Mouse (Mus musculus): ENCODE measurements around the gene Ctbp2. TPM values are rescaled to one million over a fixed set of nuclear protein-coding genes. Genes with fewer than 3 reads are reported as not detected.

Gene Ctbp2
- total RNA-seq, 1 experiment from 2014 or later, result 40.1 TPM

DNA sequence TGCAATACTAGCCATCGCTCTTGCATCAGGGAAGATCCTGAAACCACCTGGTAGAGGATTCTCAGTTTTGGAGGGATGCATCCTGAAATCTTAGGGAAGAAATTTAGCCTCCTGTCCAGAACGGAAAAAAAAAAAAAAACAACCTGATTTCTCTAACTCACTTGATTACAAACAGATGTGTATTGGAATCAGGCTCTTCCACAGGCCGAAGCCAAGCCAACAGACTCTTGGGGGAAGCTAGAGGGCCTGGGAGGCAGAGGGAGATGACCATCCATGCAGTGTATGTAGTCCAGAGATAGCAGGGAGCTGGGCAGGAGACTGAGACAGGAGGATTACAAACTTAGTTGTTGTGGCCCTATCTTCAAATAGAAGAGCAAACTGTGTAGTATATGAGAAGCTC is 30.0 kb downstream of the Ctbp2 start:
- ATAC-seq (replicated peaks; ENCODE audit: insufficient number of reproducible peaks, low FRiP score, low TSS enrichment, poor library complexity, severe bottlenecking), result no peak

DNA sequence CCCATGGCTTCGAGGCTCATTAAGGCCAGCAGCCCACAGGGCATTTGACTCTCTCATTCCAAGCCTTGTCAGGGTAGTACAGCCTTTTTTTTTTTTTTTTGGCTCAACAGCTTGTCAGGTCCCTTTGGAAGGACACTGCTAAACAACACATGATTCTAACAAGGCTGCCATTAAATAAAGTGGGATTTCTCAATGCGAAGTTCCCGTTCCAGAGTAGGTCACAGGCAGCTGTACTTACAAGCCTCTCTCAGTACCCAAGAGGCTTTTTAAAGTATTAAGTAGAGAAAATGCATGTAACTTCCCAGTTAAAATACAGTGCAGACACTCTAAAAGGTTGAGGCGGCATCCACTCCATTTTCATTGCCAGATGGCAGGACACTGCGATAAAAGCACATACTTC is 30.4 kb downstream of the Ctbp2 start:
- ATAC-seq (replicated peaks; ENCODE audit: insufficient number of reproducible peaks, low FRiP score, low TSS enrichment, poor library complexity, severe bottlenecking), result no peak

DNA sequence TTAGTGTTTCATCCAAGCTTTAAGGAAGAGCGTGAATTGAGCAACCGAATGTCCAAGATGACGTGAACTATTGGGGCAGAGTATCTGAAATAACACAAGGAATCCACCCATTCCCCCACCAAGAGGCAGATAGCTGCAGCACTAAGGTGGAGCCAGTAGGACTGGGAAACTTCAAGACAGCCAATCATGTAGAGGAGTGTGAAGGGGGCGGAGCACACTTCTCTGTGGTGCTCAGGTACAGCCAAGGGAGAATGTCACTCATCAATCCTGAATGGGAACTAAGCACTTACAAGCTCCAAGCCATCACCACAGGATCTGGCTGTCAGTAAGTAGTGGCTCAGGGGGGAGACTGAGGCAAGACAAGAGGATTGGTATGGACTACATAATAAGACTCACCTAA is 33.5 kb downstream of the Ctbp2 start:
- no peak for ATAC-seq (replicated peaks; ENCODE audit: insufficient number of reproducible peaks, low FRiP score, low TSS enrichment, poor library complexity, severe bottlenecking)

DNA sequence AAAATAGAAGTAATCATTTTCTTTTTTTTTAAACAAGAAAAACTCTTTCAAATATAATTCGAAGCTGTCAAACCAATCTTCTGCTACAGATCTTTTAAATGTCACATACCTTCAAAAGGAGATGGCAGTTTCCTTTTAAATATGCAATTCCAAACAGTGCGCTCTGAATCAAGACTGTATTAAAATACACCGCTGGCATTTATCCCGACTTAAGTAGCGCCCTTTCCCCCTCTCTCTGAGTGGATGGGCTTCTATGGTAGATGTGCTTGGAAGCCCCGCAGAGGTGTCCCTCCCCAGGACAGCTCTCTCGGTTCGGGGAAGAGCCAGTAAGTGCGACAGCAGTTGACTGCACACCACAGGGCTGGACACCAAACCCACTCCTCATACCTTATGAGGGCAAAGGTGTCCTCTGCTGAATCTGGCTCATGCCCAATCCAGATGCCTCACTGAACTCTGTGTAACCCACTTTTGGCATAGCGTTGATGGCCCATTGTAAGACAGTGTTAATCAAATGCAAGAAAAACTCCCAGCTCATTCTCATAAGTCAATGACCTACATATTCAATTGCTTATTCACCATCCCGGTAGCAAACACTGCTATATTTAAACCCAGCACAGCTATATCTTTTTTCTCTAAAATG is 34.4 kb downstream of the Ctbp2 start:
- ATAC-seq (replicated peaks; ENCODE audit: insufficient number of reproducible peaks, low FRiP score, low TSS enrichment, poor library complexity, severe bottlenecking), result no peak

DNA sequence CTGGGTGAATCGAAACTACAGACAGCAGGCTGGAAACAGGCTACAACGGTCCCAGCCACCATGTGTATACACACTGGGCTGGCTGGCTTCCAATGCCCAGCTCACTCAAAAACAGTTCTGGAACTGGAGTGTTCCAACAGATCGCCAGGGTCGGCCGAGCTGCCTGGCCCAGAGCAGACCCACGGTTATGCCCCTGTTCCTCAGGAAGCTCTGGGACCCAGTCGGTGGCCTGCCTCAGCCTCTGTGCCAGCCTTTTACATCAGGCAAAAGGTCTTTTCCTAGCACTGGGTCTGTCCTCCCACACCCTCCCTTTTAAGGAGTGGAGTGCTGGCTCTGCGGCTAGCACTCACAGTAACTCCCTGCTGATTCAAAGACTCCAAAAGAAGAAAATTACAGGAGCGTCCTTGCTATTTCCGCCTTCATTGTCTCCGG is 35.3 kb downstream of the Ctbp2 start:
- no peak for ATAC-seq (replicated peaks; ENCODE audit: insufficient number of reproducible peaks, low FRiP score, low TSS enrichment, poor library complexity, severe bottlenecking)

DNA sequence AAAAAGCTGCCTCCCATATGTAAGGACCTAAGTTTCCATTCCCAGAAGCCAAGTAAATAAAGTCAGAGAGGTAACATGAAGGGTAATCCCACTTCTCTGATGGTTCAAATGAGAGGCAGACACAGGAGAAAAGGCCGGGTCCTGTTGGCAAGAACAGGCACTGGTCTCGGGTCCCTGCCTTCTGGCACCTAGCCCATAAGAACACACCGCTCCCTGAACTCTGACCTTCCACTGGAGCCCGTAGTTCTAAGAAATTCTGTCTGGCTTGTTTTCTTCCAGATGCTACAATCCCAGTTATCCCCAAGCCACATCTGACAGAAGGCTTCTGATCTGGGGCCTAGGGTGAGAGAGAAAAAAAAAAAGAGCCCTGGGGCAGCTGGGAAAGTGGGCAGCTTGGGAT is 35.7 kb downstream of the Ctbp2 start:
- no peak for ATAC-seq (replicated peaks; ENCODE audit: insufficient number of reproducible peaks, low FRiP score, low TSS enrichment, poor library complexity, severe bottlenecking)

DNA sequence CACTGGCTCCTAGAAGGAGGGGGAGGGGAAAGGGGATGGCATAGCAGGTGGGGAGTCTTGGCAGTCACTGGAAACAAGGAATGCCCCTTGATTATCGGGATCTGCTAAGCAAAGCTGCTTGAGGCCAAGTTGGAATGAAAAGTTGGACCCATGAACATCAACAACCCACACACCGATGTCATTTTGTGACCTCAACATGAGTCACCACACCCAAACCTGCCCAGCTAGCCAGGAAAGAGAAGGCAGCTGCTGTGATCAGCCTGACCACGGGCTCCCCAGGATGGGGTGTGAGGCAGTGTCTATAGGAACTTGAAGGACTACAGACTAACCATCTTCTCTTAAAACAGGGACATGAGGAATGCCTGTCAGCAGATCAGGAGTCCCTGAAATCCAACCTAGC is 38.7 kb downstream of the Ctbp2 start:
- ATAC-seq (replicated peaks; ENCODE audit: insufficient number of reproducible peaks, low FRiP score, low TSS enrichment, poor library complexity, severe bottlenecking), result no peak

DNA sequence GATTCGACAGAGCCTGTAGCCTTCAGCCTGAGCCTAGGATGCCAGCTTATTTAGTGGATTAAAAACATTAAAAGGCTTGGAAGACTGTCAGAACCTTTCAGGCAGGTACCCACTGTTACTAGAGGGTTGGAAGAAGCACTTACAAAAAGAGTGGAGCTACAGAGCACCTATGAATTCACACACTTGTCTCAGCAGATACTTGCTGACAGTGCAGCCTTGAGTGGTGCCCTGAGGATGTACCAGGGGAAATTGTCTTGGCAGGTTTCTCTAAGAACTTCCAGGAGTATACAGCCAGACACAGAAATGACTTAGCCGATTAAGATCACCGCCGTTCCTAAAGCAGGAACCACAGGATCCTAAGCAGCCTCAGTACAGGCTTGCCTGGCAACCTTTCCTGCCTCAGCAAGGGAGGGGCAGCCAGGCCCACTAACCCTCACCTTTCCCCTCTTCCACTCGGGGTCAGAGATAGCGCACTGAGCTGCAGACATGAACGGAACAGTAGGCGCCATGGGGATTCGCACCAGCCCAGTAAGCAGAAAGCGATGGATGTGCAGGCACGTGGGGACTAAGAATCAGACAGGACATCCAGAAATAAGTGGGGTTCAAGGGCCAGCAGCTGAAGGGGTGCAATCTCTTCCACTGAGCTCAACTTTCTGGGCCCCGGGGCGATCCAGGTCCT is 40.1 kb downstream of the Ctbp2 start:
- ATAC-seq (replicated peaks; ENCODE audit: insufficient number of reproducible peaks, low FRiP score, low TSS enrichment, poor library complexity, severe bottlenecking), result no peak

DNA sequence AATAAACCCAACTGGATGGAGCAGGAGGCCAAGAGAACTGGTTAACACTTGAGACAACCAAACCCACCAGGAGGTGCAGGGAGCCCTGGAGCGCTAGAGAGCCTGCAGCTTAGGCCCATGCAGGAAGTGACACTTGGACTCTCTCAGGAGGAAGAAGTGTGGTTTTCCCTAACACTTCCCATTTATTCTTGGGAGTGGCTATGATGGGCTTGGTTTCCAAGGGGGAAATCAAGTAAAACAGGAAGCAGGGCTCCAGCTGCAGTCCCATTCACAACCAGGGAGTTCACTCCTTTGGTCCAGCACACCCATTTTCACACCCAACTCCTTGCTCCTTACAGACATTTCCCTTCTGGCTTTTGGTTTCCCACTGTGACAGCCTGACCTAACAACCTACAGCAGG is 45.2 kb downstream of the Ctbp2 start:
- ATAC-seq (replicated peaks; ENCODE audit: insufficient number of reproducible peaks, low FRiP score, low TSS enrichment, poor library complexity, severe bottlenecking), result no peak

DNA sequence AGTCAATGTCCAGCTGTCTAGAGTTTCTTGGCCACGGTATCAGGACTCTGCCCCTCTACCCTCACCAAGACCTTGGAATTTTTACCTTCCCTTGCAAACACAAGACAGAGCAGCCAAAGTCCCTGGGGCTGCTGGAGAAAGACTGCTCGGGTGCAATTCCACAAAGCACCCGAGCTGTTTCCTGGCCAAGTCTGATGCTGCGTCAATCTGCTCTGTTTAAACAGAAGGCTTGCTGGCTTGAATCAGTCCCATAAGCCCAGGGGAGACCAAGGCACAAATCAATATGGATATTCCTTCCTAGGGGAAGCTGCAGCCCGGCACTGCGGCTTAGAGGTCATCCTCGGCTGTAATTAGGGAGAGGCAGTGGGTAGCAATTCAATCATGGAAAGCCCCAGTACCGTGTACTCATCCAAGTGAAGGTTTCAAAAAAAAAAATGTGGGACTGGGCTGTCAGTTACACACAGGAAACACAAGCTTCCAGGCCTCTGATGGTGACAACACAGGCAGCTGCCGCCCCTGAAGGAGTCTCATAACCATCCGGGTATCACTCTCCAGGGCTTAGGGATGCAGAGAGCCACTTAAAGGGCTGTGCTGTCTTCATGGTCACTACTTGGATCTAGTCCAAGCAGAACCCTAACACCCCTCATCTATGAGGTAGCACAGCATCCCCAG is 49.6 kb downstream of the Ctbp2 start:
- ATAC-seq (replicated peaks; ENCODE audit: insufficient number of reproducible peaks, low FRiP score, low TSS enrichment, poor library complexity, severe bottlenecking), result no peak

DNA sequence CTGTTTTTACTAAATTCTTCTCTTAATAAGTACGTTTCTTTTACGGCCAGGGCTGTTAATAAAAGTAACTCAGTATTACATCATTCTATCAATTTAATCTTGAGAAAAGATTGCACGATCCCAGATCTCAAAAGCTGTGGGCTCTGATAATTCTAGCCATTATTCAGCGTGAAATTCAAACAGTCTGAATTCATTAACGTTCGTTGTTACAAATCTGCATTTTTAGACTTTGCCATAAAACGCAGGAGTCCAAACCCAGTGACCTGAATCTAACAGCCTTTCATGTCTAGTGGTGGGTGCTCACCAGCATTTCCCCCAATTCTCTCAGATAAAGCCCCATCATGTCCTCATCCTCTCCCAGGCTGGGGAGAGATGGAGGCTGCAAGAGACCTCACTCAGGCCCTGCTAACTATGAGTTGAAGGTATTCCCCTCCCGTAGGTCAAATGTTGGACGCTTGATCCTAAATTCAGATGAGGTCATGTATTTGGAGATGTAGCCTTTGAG is 51.0 kb downstream of the Ctbp2 start:
- no peak for ATAC-seq (replicated peaks; ENCODE audit: insufficient number of reproducible peaks, low FRiP score, low TSS enrichment, poor library complexity, severe bottlenecking)

DNA sequence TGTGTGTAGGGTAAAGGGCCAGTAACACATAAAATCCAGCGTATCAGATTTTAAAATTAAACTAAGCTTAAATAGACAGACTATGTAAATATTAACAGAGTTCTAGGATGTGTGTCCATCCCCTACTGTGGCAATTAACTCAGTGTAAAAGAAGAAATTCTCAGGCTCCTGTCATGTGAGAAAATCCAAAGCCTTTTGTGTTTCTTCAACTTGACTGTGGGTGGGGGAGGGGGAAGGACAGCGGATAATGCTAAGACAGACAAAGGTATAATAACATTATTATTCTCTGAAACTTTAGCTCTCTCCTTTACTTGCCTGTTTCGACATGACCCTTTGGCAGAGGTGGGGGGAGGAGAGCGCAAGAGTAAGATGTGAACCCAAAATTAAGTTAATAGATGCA is 51.6 kb downstream of the Ctbp2 start:
- ATAC-seq (replicated peaks; ENCODE audit: insufficient number of reproducible peaks, low FRiP score, low TSS enrichment, poor library complexity, severe bottlenecking), result no peak

DNA sequence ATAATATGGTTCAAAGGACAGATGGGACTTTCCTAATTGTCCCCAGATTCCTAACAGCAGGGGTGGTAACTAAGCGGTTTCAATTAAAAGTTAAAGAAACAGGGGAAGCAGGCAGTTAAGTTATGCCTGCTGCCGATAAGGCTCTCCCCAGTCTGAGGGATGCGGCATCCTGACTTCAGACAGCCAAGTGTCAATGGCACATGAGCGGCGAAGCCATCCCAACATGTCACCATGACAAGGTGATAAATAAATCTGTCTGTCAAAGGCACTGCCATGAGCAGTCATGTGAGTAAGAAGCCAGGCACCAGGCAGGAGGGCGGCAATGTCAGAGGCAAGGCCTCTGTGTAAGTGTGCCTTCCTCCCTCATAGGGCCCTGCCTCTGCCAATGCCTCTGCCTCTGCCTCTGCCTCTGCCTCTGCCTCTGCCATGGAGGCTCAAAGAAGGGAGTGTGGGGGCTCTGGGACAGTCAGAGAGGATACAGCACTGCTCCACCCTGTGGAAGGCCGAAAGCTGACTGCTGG is 56.8 kb downstream of the Ctbp2 start:
- no peak for ATAC-seq (replicated peaks; ENCODE audit: insufficient number of reproducible peaks, low FRiP score, low TSS enrichment, poor library complexity, severe bottlenecking)

DNA sequence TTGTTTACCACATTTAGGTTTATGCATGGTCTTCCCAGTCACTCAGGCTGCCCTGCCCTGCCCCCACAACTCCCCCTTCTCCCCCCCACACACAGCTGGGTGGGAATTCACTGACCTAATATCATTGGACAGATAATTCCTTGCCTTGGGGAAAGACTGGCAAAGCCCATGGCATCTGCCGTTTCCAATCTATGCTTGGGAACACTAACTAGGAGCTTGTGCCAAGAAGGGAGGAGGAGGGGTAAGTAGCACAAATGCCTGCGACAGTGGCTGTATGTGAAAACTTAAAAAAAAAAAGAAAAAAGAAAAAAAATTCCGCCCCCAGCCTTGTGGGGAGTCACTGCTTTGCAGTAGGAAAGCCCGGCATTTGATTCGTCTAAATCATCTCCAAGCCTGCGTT is 57.4 kb downstream of the Ctbp2 start:
- ATAC-seq (replicated peaks; ENCODE audit: insufficient number of reproducible peaks, low FRiP score, low TSS enrichment, poor library complexity, severe bottlenecking), result no peak

DNA sequence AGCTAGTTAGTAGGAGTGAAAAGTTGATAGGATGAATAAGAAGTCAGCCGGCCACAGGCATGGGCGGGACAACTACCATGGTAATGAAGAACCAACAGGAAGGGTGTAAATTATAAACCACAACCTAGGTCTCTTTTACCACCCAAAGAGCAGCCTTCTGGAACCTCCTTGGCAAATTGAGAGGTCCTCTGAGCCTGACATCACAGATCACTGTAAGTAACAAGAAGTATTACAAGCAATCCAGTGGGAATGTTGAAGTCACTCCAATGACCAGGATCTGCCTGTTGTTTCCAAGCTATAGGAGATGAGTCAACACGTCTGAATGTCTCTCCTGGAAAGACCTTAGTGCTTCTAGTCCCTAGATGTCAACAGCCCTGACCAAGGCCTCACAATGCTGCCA is 62.1 kb downstream of the Ctbp2 start:
- no peak for ATAC-seq (replicated peaks; ENCODE audit: insufficient number of reproducible peaks, low FRiP score, low TSS enrichment, poor library complexity, severe bottlenecking)

DNA sequence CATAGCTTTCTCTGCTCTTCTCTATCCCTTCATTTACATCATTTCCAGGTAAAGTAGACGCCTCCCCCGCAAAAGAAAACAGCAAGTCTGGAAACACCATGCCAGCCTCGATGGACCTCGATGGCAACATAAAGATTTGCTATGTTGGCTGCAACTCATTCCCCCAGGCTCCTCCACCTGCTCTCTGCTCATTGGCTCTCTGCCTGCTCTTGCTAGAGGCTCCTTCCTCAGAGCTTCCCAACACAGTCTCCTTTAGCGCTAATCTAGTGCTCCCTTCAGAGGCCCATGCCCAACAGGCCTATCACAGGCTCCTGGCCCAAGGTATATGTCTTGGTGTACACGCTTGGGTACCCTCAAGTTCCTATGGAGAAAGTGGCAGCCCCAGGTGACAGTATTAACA is 64.0 kb downstream of the Ctbp2 start:
- ATAC-seq (replicated peaks; ENCODE audit: insufficient number of reproducible peaks, low FRiP score, low TSS enrichment, poor library complexity, severe bottlenecking), result no peak

DNA sequence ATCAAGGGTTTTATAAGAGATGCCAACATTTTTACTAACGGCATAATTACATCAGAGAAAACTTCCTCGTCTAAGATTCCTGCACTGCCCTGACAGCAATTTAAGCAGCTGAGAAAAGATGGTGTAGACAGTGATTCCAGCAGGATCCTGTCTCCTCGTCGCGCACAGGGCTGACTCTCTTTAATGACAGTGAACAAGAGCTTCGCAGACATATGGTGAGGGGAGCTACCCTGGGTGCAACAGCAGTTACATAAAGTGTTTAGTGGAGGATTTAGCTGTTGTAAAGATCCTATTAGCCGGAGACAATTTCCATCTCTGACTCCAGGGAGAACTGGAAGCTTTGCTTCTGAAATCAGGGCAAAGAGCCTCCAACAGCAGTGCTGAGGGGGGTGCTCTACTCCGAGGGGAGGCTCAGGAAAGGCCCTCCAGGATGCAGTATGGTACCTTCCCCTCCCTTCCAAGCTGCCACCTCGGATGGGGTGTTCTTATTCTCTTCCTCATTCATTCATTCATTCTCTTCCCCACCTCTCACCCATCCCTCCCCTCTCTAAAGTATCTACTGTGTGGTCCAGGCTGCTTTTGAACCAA is 64.5 kb downstream of the Ctbp2 start:
- no peak for ATAC-seq (replicated peaks; ENCODE audit: insufficient number of reproducible peaks, low FRiP score, low TSS enrichment, poor library complexity, severe bottlenecking)

DNA sequence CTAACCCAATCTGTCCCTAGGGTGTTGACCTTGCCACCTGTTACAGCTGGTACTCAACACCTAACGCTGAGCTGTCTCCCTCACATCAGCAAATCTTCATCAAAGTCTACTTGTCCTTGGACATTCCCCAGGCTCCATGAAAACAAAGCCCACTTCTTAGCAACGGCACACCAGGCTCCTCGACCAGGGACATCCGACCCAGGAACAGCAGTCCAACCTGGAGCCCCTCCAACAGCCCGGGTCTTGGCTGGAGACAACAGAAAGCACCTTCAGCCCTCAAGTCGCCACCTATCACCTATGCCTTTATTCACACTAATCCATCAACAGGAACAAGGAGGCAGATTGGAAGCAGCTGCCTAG is 65.0 kb downstream of the Ctbp2 start:
- no peak for ATAC-seq (replicated peaks; ENCODE audit: insufficient number of reproducible peaks, low FRiP score, low TSS enrichment, poor library complexity, severe bottlenecking)

DNA sequence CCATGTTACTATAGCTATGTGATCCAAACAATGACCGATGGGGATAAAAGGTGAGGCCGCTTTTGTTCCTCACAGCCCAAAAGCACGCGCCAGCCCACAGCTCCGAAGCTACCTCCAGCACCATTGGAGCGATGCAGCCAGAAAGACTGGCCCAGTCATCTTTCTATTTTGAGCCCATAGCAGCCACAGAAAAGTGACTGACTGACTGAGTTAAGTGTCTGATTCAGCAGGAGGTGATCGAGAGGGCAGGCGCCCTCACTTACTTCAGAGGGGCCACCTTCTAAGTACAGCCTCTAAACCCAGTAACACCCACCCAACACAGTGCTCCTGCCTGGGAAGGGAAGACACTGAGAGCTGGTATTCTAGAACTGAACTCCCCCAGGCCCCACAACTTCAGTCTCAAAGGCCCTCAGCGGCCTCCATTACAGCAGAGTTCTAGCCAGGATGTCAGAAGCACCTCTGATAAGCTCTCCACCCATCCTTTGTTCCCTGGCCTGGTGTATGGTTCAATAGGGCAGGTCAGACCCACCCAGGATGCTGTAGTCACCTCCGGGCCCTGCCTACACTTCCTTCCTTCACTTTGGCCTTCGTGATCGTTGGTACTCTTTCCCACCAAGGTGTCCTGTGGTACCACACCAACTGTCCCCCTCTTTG is 65.5 kb downstream of the Ctbp2 start:
- no peak for ATAC-seq (replicated peaks; ENCODE audit: insufficient number of reproducible peaks, low FRiP score, low TSS enrichment, poor library complexity, severe bottlenecking)
